Mouse (Mus musculus) lung, postnatal 25 days (tissue): ENCODE results near the gene Atp13a2.

Experiments
- DNase-seq: peaks from one replicate; pipeline ENCODE4 v3.0.0; 2022; ENCODE audit warnings: low spot score

Atp13a2 gene

GRCm38 (mm10) chr4:140962207-140962909, 24.3 kb upstream of the Atp13a2 start:
- DNase-seq = no peak

GRCm38 (mm10) chr4:140962950-140963349, 23.7 kb upstream of the Atp13a2 start:
- peak; percentile 67 for DNase-seq

DNA sequence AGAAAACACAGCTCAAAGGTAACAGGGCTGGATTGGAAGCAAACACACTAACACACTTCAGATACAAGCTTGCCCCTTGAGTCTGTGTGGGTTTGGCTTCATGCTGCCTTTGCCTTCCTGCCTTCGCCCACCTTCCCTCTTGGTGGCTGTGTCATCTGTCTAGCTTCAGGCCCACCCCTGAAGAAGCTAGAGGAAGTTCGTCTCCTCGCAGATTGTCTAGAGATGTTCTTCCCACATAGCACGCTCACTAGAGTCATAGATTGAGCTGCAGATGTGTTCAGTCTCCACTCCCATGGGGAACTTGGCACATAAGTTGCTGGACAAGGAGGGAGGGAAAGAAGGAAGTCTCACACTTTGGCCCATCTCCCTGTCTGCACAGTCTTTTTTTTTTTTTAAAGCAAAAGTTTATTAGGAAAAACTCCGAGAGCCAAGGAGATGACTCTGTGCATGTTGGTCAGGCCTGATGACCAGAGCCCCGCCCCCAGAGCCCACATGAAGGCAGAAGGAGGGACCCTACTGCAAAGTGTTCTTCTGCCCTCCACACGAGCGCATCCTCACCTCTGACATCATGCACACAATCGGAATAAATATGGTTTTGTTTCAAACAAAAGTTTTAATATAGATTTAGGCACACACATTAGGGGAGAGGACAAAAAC, 22.6 kb upstream of the Atp13a2 start:
- no peak for DNase-seq

DNA sequence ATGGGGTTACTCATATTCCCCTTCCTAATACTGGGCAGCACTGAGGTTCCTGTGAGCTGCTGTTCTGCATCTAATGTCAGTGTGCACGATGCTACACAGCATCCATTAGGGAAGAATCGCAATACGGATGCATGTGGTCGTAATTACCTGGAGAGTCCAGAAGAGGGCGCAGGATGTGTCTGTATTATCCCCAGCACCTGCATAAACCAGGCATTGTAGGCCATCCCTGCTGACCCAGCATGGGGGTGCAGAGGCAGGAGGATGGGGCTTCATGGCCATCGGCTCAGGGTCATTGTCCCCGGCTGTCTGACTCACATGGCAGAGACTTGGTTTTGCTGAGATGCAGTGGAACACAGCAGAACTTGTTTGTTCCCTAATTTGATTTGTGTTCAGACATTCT, 22.1 kb upstream of the Atp13a2 start:
- DNase-seq = peak; percentile 85

DNA sequence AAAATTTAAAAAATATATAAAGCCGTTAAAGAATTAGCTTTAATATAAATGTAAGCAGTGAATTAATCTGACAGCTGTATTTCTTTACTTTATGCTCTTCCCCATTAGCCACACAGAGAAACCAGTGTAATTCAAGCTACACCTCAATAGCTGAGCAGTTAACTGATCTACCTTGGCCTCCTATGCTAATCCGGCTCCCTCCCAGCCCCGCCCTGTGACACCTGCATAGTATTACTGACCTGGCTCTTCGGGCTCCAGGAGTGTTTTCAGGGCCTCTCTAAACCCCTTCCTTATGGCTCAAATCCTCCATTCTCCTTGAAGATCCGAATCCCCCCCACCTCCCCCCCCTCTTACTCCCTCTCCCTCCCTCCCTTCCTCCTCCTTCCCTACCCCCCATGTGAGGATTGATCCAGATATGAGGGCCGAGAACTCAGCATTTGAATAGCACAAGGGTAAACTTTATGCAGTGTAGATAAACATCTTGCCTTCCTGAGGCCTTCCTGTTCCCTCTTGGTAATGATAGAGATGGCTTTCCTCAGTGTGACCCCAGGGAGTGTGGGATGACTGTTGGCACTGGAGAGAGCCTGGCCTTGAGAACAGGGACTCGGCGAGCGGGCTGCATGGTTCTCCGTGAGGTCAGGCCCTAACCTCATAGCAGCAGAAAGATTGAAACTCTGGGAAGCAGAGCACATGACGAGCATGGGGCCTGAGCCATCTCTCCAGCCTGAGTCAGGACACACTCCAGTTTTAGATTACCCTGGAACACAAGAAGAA, 19.1 kb upstream of the Atp13a2 start:
- peak; percentile 61 for DNase-seq

- DNase-seq = no peak
These were observed 15.0 kb upstream of the Atp13a2 start for GRCm38 (mm10) chr4:140971691-140972090.

- DNase-seq = no peak
These were observed 12.3 kb upstream of the Atp13a2 start for GRCm38 (mm10) chr4:140974408-140974807.

DNA sequence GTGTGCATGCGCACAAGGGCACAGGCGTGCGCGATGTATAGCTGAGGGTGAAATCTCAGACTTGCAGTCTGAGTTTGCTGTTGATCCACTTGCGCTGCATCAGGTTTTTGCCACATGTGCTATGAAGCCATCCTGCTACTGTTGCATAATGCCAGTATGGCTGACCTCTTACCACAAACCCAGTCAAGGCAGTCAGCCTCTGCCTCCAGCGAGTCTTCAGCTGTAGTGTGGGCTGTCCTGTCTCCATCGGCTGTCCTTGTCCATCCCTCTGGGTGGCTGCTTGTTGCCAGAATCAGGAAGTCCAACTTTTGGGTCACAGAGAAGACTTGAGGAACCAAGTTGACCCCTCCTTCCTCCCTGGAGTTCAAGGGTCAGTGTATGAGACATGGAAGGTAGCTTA, 11.3 kb upstream of the Atp13a2 start:
- DNase-seq = no peak

DNA sequence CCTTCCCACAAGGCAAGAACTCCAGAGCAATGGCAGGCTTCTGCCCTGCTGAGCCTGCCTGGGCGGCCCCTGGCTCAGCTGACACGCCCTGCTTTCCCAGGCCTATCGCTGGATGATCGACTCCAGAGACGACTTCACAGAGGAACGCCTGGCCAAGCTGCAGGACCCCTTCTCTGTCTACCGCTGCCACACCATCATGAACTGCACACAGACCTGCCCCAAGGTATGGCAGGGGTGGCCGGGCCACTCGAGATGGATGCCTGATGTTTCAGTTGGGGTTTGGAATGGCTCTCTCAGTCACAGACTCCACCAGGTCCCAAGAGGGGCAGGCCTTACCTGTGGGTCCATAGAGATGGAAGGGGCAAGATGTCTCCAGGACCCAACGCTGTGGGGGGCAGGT, 9.4 kb upstream of the Atp13a2 start:
- no peak for DNase-seq

GRCm38 (mm10) chr4:140977886-140978692, 8.6 kb upstream of the Atp13a2 start:
- no peak for DNase-seq

DNA sequence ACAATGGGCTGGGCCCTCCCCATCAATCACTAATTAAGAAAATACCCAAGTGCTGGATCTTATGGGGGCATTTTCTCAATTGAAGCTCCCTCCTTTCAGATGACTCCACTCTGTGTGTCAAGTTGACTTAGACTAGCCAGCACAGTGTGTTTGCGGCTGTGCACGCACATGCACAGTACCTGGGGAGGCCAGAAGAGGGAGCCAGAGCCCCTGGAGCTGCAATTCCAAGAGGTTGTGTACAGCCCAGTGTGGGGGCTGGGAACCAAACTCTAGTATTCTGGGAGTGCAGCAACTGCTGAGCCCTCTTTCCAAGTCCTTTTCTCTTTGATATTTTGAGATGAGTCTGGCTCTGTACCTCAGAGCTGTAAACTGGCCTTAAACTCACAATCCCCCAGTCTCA, 5.1 kb upstream of the Atp13a2 start:
- no peak for DNase-seq

DNA sequence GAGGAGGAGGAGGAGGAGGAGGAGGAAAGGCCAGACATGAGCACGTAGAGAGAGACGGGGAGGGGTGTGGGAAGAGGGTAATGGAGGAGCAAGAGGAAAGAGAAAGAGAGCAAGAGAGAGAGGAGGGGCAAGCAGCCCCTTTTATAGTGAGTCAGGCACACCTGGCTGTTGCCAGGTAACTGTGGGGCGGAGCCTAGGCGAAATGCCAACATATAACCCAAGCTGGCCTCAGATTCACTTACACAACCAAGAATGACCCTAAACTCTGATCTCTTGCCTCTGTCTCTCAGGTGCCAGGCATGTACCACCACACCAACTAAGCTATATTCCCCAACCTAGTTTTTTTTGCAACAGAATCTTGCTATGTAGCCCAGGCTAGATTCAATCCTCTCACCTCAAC, 3.9 kb upstream of the Atp13a2 start:
- DNase-seq = no peak

DNA sequence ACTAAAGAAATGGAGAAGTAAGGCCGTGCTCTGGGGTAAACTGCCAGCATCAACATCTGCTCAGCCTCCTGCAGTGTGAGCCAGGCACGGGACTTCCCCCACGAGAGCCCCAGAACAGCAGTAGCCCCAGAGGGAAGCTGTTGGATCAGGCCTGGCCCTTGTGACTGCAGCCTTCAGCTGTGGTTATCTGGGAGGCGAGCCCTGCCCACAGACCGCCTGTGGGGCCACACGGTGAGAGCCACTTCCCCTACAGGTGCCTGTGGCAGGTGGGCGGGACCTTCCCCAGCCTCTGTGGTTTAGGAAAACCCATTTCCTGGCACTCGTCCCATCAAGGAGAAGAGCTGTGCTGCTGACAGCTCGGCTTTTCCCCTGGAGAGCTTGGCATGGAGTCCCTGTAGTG, 3.2 kb upstream of the Atp13a2 start:
- peak; percentile 80 for DNase-seq

DNA sequence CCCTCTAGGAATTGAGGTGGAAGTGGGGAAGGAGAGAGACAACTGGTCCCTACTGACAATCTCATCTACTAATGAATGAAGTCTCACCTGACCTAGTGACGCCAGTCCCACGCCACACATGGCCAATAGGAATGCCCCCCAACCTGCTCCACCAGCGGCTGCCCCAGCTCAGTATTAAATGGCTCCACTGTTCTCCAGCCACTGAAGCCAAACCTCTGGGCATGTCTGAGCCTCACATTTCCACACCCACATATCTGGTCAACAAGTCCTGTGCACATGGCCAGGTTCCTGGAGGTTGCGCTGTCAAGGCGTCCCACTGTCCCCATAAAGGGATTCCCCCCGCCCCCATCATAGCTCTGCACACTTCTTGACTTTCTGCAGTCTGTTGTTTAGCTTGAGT, 2.1 kb upstream of the Atp13a2 start:
- DNase-seq = no peak

- DNase-seq = no peak
These were observed 506 bp upstream of the Atp13a2 start for GRCm38 (mm10) chr4:140986024-140986710.

GRCm38 (mm10) chr4:140987476-140987875, 803 bp downstream of the Atp13a2 start:
- no peak for DNase-seq

DNA sequence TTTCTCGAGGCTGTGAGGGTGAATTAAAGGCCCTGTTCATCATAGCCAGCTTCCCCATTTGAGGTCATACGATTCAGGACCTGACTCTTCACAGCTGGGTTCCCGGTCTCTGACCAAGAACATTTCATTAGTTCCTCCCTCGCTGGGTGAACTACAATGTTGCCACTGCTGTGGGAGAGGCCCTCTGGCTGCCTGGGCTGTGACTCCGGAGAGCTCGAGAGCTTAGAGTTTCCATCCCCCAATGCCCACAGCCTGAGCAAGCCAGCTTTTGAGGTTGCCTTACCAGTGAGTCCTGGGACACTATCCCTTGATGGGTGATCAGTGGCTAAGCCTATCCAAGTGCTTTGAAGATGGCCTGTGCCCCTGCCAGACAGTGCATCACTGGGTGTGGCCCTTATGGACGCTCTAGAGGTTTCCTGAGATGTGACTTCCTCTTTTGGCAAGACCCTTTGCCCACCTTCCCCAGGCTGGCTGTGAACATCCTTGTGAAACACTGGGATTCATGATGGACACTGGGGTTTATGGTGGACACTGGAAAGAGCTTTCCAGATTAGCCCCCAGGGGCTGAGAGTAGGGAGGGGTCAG, 2.1 kb downstream of the Atp13a2 start:
- peak; percentile 54 for DNase-seq

- DNase-seq = no peak
These were observed 2.8 kb downstream of the Atp13a2 start for GRCm38 (mm10) chr4:140989447-140989846.

- DNase-seq = no peak
These were observed 5.5 kb downstream of the Atp13a2 start for GRCm38 (mm10) chr4:140992215-140992614.

GRCm38 (mm10) chr4:140993846-140994245, 7.2 kb downstream of the Atp13a2 start:
- DNase-seq = no peak

DNA sequence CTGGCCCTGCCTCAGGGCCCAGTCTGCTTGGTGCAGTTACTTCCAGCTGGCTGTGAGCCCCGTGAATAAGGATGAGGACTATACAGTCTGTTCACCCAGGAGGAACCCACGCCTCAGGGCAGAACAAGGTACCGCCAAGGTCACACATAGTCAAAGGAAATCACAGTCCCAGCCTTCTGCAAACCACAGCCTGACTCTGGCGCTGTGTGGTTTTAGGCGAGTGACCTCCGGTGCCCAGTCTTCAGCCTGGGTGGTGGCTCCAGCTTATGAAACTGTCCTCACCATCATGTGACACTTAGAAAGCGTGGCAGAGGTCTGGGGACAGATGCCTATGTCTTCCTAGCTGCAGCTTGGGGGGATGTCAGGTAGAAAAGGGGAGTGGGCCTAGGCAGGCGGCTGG, 9.1 kb downstream of the Atp13a2 start:
- no peak for DNase-seq
